Mouse (Mus musculus): ENCODE measurements around the gene Ackr1. TPM values are rescaled to one million over a fixed set of nuclear protein-coding genes. Genes with fewer than 3 reads are reported as not detected.
A peak's percentile ranks its signal among the peaks of the same experiment; 100 is the strongest.

Gene Ackr1
- polyA plus RNA-seq, 1 experiment from 2014 or later: 18.6 TPM

DNA sequence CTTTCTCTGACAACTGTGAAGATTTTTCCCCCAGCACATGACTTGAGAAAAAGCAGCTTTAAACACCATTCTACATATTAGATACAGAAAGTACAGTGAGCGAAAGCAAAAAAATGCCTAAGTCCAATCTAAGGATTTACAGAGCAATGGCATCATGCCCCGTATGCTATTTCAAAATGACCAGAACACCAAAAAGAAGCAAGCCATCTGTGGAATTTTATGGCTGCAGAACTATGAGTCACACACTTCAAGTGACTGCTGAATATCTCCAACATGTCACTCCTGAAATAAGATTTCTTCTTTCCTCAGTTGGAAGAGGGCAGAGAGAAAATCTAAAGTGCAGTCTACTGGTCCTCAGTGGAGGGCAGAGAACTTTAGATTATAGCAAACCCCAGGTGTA, 29.9 kb upstream of the Ackr1 start:
- no peak for ATAC-seq (ENCODE audit: low FRiP score, low read depth)
- H3K4me1 ChIP-seq (replicated peaks): peaks cover 64% of the 10 kb centered on the region
- 93% methylated on average over 2 of the region's 2 CpGs for WGBS
- no peak overlapping the region for H3K4me3 ChIP-seq
- H3K9me3 ChIP-seq: no peaks in the 10 kb centered on the region
- H3K9ac ChIP-seq: no peak overlapping the region
- no peak overlapping the region for H3K27ac ChIP-seq (replicated peaks)
- H3K27me3 ChIP-seq: no peaks in the 10 kb centered on the region
- H3K4me2 ChIP-seq: no peak overlapping the region
- no peaks in the 10 kb centered on the region for H3K36me3 ChIP-seq

DNA sequence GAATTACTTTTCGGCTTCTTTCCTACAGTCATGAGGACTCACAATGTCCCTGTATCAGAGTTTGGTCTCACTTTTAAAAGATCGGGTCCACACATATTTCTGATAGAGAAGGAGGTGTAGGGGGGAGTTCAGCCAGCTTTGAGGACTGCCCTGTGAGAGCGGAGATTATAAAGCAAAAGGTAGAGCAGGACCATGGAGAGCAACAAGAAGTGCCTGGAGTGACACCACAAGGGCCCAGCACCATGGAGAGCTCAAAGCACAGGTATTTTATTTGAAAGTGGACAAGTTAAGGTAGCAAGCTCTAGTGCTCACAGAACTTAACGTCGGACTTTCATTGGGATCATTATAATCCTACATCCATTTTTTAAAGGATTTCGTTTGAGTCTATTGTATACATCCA, 28.1 kb upstream of the Ackr1 start:
- H3K27ac ChIP-seq (replicated peaks): no peak overlapping the region
- H3K9me3 ChIP-seq: no peaks in the 10 kb centered on the region
- H3K27me3 ChIP-seq: no peaks in the 10 kb centered on the region
- WGBS: 50% methylated on average over 6 of the region's 6 CpGs
- H3K4me3 ChIP-seq: no peak overlapping the region
- no peak for ATAC-seq (ENCODE audit: low FRiP score, low read depth)
- H3K4me1 ChIP-seq (replicated peaks): peaks cover 60% of the 10 kb centered on the region
- H3K4me2 ChIP-seq: no peak overlapping the region
- H3K9ac ChIP-seq: no peak overlapping the region
- H3K36me3 ChIP-seq: 0 out of 2 replicates have a peak, but pooled peaks cover 6% of the 10 kb centered on the region

DNA sequence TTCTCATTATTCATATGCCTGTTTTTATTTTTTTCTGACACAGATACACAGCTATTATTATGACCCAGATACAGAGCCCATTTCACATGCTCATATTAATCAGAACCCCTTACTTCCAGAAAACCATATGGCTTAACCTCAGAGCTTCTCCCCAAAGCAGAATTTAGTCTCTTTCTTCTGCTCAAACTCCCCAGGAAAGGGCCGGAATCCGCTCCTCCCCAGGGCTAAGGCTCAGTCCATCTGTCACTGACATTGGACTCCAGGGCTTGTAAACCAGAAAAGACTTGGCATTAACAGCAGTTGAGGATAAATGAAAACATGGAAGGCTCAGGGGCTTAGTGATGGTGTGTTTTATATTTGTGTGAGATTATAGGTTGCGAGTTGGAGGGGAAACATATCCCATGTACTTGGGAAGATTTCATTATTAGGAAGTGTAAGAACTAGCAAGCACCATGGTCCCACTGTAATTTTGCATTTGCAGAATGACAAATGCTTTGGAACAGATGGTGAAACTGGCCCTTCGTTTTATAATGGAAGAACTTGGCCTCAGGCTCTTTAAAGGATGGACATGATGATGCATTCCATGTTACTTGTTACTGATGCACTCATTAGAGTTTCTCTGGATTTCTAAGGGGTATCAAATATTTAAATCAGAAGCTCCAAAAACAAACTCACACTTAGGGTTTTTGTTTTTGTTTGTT, 26.2 kb upstream of the Ackr1 start:
- no peak for ATAC-seq (ENCODE audit: low FRiP score, low read depth)
- no peak overlapping the region for H3K9ac ChIP-seq

DNA sequence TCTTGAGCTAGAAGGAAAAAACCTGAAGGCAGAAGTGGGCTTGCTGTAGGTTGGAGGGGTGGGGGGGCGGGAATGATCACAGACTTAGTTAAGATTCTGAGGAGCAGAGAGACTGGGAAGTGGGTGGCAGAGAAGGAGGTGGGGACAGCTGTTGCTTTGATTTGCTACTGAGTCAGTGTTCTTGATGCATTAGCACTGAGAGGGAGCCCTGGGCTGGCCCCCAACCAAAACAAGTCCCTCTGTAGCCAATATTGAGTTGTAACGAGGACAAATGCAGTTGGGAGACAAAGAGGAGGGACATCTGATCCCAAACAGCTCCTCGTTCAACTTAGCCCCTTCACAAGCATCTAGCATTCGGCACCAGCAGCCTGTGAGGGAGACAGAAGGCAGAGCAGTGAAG, 24.2 kb upstream of the Ackr1 start:
- no peaks in the 10 kb centered on the region for H3K27me3 ChIP-seq
- peaks cover 6% of the 10 kb centered on the region; the same call in 1 of the 2 replicates for H3K36me3 ChIP-seq
- no peak overlapping the region for H3K4me2 ChIP-seq
- H3K9ac ChIP-seq: no peak overlapping the region
- no peak overlapping the region for H3K27ac ChIP-seq (replicated peaks)
- H3K4me1 ChIP-seq (replicated peaks): peaks cover 36% of the 10 kb centered on the region
- no peak for ATAC-seq (ENCODE audit: low FRiP score, low read depth)
- 46% methylated on average over 4 of the region's 4 CpGs for WGBS
- no peak overlapping the region for H3K4me3 ChIP-seq
- no peaks in the 10 kb centered on the region for H3K9me3 ChIP-seq

More for the DNA sequence above, 26.2 kb upstream of the Ackr1 start:
- H3K4me3 ChIP-seq: no peak overlapping the region
- H3K36me3 ChIP-seq: peaks cover 6% of the 10 kb centered on the region; the same call in 1 of the 2 replicates
- 0 out of 2 replicates have a peak overlapping the region, but pooled peaks have one; percentile 13 for H3K27ac ChIP-seq (replicated peaks)
- WGBS: 45% methylated on average over 4 of the region's 4 CpGs
- H3K9me3 ChIP-seq: no peaks in the 10 kb centered on the region
- peaks cover 52% of the 10 kb centered on the region for H3K4me1 ChIP-seq (replicated peaks)
- no peaks in the 10 kb centered on the region for H3K27me3 ChIP-seq
- no peak overlapping the region for H3K4me2 ChIP-seq

DNA sequence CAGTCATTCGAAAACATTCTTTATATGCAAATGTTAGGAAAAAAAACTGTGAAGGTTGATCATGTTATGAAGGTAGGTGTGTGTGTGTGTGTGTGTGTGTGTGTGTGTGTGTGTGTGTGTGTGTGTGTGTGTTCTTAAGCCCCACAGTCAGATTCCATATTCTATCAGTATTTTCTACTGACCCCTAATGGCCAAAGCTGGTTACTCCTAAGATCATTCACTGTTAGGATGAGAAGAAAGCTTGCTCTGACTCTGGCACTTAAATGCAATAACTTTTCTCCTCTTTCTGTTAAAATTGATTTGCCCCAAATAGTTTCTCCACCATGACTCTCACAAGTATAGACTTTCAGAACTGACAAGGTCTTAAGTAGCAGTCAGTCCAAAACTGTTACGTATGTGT, 23.1 kb upstream of the Ackr1 start:
- Histone ChIP-seq H3K4me2 (no peak overlapping the region), H3K4me1 (replicated peaks) (peaks cover 36% of the 10 kb centered on the region), H3K36me3 (peaks cover 6% of the 10 kb centered on the region; the same call in 1 of the 2 replicates), H3K9me3 (no peaks in the 10 kb centered on the region), H3K27ac (replicated peaks) (no peak overlapping the region), H3K27me3 (no peaks in the 10 kb centered on the region), H3K4me3 (no peak overlapping the region), H3K9ac (no peak overlapping the region)
- 84% methylated on average over 2 of the region's 2 CpGs for WGBS
- no peak for ATAC-seq (ENCODE audit: low FRiP score, low read depth)

DNA sequence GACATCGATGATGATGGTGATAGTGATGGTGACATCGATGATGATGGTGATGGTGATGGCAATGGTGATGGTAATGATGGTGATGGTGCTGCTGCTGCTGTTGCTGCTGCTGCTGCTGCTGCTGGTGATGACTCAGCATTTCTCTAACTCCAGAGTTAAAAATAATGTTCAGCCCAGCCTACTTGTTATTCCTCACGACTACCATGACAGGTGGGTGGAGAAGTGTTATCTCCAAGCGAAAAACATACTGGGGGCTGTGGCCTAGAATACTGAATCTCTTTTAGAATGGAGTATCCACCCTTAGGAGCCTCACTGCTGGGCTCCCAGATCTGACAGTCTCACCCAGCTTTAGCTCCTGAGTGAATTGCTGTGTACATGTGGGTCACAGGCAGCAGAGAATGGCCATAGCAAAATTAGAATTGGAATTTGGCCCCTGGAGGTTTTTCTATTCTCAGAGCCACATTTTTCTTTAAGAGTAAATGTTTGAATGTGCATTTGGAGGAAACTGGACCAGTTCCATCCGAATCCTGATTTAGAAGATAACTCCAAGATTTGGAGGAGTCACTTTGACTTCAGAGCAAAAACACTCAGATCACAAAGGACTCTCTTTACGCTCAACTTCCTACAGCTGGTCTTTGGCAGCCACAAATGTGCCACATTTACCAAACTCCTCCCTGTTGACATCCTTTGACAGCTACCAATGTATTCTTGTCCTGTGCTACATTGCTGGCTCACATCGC, 21.7 kb upstream of the Ackr1 start:
- 83% methylated on average over 7 of the region's 7 CpGs for WGBS
- H3K4me1 ChIP-seq (replicated peaks): peaks cover 33% of the 10 kb centered on the region
- H3K4me2 ChIP-seq: no peak overlapping the region
- no peak for ATAC-seq (ENCODE audit: low FRiP score, low read depth)
- H3K4me3 ChIP-seq: no peak overlapping the region
- no peaks in the 10 kb centered on the region for H3K27me3 ChIP-seq
- H3K9me3 ChIP-seq: no peaks in the 10 kb centered on the region
- no peak overlapping the region for H3K27ac ChIP-seq (replicated peaks)
- H3K9ac ChIP-seq: no peak overlapping the region
- H3K36me3 ChIP-seq: peaks cover 6% of the 10 kb centered on the region; the same call in 1 of the 2 replicates

DNA sequence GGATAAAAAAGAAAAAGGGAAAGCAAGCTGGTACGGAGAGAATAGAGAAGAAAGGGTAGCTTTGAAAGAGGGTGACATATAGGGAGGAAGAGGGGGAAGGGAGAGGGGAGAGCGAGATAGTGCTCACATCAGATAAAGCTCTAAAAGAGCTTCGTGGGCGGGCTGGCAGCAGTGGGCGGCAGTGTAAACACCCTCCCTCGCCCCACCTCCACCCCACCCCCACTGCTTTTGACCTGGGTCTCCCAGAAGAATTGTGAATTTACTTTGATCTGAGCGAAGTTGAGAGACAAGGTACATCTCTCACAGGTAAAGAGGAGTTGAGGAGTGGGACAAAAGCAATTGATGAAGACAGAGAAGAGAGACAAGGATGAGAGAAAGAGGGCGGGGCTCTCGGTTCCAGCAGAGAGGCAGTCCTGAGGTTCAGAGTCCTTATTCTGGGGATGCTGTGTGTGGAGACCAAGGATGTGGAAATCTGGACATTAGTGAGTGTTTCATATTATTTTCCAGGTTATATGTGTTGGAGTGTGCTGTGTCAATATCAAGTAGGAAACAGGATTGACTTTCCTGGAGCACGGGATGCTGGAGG, 16.9 kb upstream of the Ackr1 start, which contains the start of gene Aim2:
Gene Aim2, plus strand, starts transcription at position 508 of the 586 bp plus-strand sequence.
- no peak within 1 kb of the TSS for H3K27ac ChIP-seq (replicated peaks)
- no peaks in the 10 kb centered on the region for H3K9me3 ChIP-seq
- peak; percentile 12; the same call in 1 of the 2 replicates for ATAC-seq (ENCODE audit: low FRiP score, low read depth)
- peak within 1 kb of the TSS; percentile 27 for H3K4me2 ChIP-seq
- peaks cover 9% of the 10 kb centered on the region for H3K36me3 ChIP-seq
- 12% methylated on average over 10 of the region's 10 CpGs for WGBS
- no peak within 1 kb of the TSS for H3K9ac ChIP-seq
- H3K27me3 ChIP-seq: no peaks in the 10 kb centered on the region
- peak within 1 kb of the TSS; percentile 4; the same call in 1 of the 2 replicates for H3K4me3 ChIP-seq
- peaks cover 13% of the 10 kb centered on the region; the same call in 1 of the 2 replicates for H3K4me1 ChIP-seq (replicated peaks)

DNA sequence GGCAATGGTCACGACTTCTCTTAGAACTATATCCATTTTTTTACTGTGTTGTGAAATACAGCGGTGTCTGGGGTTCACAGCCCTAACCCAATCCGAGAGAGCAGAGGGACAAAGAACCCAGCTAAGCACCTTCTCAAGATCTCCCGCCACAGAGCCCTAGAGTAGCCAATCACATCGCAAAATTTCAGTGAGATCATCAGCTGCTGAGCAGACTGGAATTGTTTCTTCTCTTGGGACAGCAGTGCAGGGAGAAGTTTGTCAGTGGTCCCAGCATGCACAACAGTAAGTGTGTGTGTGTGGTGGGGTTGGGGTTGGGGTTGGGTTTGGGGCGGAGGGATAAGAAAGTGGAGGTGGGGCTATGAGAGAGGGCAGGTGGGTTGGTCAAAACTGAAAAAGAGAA, 16.4 kb upstream of the Ackr1 start:
- H3K27ac ChIP-seq (replicated peaks): no peak overlapping the region
- 5% methylated on average over 6 of the region's 6 CpGs for WGBS
- no peaks in the 10 kb centered on the region for H3K27me3 ChIP-seq
- H3K4me1 ChIP-seq (replicated peaks): peaks cover 13% of the 10 kb centered on the region; the same call in 1 of the 2 replicates
- H3K4me3 ChIP-seq: peak overlapping the region; percentile 4; the same call in 1 of the 2 replicates
- H3K9ac ChIP-seq: no peak overlapping the region
- H3K36me3 ChIP-seq: peaks cover 11% of the 10 kb centered on the region
- peak overlapping the region; percentile 27 for H3K4me2 ChIP-seq
- no peaks in the 10 kb centered on the region for H3K9me3 ChIP-seq
- ATAC-seq (ENCODE audit: low FRiP score, low read depth): peak; percentile 80; the same call in 1 of the 2 replicates

DNA sequence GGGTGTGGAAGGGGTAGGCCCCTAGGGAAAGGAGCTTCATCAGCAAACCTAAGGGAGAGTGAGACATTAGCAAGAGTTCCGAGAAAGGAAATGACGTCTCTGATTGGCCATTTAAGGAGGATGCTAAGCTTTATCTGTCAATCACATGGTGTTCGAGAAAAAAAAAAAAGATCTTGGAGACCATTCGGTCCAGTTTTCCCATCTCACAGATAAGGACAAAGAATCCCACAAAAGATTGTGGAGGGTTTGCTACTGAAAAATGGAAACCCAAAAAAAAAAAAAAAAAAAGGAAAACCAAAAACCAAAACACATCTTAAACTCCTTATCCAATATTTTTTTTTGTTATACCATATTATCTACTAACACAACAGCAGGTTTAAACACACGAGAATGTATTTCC, 15.6 kb upstream of the Ackr1 start:
- H3K27ac ChIP-seq (replicated peaks): no peak overlapping the region
- H3K9me3 ChIP-seq: no peaks in the 10 kb centered on the region
- no peak overlapping the region for H3K9ac ChIP-seq
- H3K4me2 ChIP-seq: no peak overlapping the region; the same call in 1 of the 2 replicates
- no peaks in the 10 kb centered on the region for H3K27me3 ChIP-seq
- 57% methylated on average over 5 of the region's 5 CpGs for WGBS
- H3K36me3 ChIP-seq: peaks cover 14% of the 10 kb centered on the region
- ATAC-seq (ENCODE audit: low FRiP score, low read depth): no peak
- no peak overlapping the region for H3K4me3 ChIP-seq
- H3K4me1 ChIP-seq (replicated peaks): peaks cover 13% of the 10 kb centered on the region; the same call in 1 of the 2 replicates

DNA sequence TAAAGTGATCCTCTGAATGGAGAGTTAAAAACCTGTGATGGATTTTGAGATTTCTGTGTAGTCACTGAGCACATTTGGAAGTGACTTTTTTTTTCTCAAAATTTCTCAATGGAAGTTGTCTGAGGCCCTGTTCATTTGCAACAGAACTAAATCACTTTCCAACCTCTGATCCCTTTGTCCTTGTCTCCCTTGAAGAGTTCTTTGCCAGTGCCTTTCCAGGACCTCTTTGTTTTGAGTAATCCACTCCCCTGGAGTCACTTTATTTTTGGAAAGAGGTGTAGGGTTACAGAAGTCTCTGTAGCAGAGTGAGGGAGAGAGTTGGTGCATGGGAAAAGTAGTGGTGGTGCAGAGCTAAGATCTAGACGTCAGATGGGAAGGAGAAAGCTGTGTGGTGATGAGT, 15.0 kb upstream of the Ackr1 start:
- H3K4me1 ChIP-seq (replicated peaks): peaks cover 13% of the 10 kb centered on the region; the same call in 1 of the 2 replicates
- no peak for ATAC-seq (ENCODE audit: low FRiP score, low read depth)
- no peak overlapping the region for H3K27ac ChIP-seq (replicated peaks)
- no peaks in the 10 kb centered on the region for H3K9me3 ChIP-seq
- no peak overlapping the region for H3K4me2 ChIP-seq
- no peak overlapping the region for H3K4me3 ChIP-seq
- 7% methylated on average over 1 of the region's 1 CpGs for WGBS
- no peaks in the 10 kb centered on the region for H3K27me3 ChIP-seq
- peaks cover 21% of the 10 kb centered on the region for H3K36me3 ChIP-seq
- no peak overlapping the region for H3K9ac ChIP-seq

DNA sequence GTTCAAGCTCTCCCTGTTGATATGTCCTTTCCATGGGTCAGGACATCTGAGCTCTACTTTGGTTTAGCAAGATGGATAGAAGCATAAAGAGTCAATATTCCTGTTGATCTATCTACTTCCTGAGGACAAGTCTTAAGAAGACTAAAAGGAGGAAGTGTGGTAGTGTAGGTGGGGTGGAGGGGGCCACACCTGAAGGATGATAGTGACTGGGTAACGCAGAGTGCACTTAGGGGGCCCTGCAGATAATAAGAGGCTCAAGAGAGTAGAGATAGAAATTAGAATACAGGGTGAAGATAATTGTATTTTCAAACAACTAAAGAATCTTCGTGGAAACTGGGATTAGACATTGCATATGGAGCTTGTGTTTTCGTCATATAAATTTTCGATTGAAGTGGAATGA, 11.6 kb upstream of the Ackr1 start:
- Histone ChIP-seq H3K27me3 (no peaks in the 10 kb centered on the region), H3K9me3 (no peaks in the 10 kb centered on the region), H3K4me1 (replicated peaks) (peaks cover 6% of the 10 kb centered on the region; the same call in 1 of the 2 replicates), H3K27ac (replicated peaks) (no peak overlapping the region), H3K4me2 (no peak overlapping the region), H3K4me3 (no peak overlapping the region), H3K36me3 (peaks cover 39% of the 10 kb centered on the region), H3K9ac (no peak overlapping the region)
- ATAC-seq (ENCODE audit: low FRiP score, low read depth): no peak
- WGBS: 90% methylated on average over 4 of the region's 4 CpGs

DNA sequence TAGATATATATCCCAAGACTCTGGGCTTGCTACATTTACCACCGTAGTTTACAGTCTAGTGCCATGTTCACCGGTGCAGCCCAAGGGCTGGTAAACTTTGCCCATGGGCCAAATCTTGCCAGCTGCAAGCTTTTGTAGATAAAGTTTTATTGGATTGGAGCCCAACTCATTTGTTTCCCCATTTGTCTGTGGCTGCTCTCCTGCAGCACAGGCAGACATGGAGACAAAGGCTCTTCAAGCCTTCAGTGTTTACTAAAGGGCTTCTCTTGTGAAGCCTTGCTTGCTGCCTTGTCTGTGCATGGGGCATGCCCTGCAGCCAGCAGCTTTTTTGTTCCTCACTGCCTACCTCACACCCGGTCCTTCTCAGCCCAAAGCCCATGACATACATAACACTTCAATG, 10.4 kb upstream of the Ackr1 start:
- 0 out of 2 replicates have a peak overlapping the region, but pooled peaks have one; percentile 4 for H3K27ac ChIP-seq (replicated peaks)
- ATAC-seq (ENCODE audit: low FRiP score, low read depth): no peak

More for the DNA sequence above, 10.4 kb upstream of the Ackr1 start:
- 43% methylated on average over 3 of the region's 3 CpGs for WGBS
- Histone ChIP-seq H3K4me3 (no peak overlapping the region), H3K4me2 (no peak overlapping the region), H3K4me1 (replicated peaks) (no peaks in the 10 kb centered on the region), H3K36me3 (peaks cover 45% of the 10 kb centered on the region), H3K27me3 (no peaks in the 10 kb centered on the region), H3K9me3 (no peaks in the 10 kb centered on the region), H3K9ac (no peak overlapping the region)

Measured in hindbrain, embryonic 15.5 days (tissue).